Mouse (Mus musculus): Measurements from ENCODE around the gene Eftud2.

The Eftud2 gene

GRCm38 (mm10) chr11:102880585-102881313 lies at the start of gene Eftud2, which contains the start of gene Ccdc103:
Gene Eftud2, minus strand, starts transcription at chr11:102880985.
Gene Ccdc103, plus strand, starts transcription at chr11:102881204.
- peak; percentile 94 for DNase-seq

DNA sequence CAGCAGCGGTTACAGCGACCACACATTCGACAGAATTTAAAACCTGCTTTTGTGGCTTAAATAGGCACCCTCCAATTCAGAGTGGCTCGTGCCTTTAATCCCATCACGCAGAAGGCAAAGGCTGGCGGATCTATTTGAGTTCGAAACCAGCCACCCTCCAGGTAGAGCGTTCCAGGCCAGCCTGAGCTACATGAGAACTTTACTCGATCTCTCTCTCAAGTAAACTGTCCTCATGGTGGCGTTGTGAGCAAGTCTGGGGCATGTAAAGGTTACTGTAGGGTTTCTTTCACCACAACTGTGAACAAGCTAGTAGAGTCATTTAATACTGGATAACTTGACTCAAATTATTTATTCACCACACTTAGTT lies 44.5 kb upstream of the Eftud2 start:
- DNase-seq, result peak; percentile 58

- DNase-seq, result peak; percentile 98
Observed at GRCm38 (mm10) chr11:102924557-102925350, 44.0 kb upstream of the Eftud2 start, which contains the start of gene Kif18b. Gene Kif18b, minus strand, starts transcription at chr11:102925124.

DNA sequence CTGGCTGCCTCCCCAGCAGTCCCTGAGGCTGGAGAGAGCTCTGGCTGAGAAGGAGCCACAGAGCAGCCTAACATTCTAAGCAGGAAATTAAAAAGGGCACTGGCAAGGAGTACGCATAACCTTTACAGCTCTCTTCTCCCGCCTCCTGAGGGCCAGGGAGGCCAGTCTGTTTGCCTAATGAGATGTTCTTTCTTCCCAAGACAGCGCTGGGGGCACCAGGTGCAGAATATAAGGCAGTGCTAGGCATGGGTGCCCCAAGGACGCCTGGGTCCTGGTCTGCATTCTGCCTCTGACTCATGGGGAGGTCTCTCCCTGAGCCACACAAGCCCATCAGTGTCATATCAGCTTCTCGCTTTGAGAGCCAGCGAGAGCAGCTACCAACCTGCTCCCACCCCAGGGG lies 40.7 kb upstream of the Eftud2 start:
- no peak for DNase-seq

- no peak for DNase-seq
Observed at GRCm38 (mm10) chr11:102918077-102918476, 37.3 kb upstream of the Eftud2 start.

- no peak for DNase-seq
Observed at GRCm38 (mm10) chr11:102915380-102915779, 34.6 kb upstream of the Eftud2 start.

- no peak for DNase-seq
Observed at GRCm38 (mm10) chr11:102911376-102911775, 30.6 kb upstream of the Eftud2 start.

DNA sequence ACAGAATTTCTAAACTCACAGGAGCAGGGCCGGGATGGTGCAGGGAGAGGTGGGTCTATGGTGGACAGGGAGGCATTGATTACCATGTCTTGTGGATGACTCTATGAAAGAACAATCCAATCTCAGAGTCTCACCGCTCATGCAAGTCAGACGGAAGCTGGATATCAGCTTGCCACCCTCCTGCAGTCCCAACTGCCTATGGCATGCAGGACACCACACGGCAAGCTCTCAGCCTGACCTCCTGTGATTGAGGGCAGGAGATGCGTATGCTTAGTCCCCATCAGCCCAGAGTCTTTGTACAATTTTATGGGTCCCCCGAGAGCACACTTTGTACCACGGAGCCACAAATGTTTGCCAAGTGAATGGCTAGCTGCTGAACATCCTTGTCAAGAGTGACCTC lies 22.9 kb upstream of the Eftud2 start:
- DNase-seq, result peak; percentile 2

DNA sequence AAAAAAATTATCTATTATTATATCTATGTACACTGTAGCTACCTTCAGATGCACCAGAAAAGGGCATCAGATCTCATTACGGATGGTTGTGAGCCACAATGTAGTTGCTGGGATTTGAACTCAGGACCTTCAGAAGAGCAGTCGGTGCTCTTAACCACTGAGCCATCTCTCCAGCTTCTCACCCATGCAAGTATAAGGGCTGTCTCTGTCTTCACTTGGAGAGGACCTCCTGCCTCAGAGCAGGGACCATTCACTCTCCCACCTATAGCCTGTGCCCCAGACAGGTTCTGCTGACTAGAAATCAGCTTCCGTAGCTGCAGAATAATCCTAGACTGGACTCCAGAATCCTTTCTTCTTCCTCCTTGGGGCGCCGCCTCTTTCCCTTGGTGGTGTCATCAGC lies 21.3 kb upstream of the Eftud2 start:
- DNase-seq, result no peak

GRCm38 (mm10) chr11:102901199-102901598 lies 20.4 kb upstream of the Eftud2 start:
- DNase-seq, result no peak

DNA sequence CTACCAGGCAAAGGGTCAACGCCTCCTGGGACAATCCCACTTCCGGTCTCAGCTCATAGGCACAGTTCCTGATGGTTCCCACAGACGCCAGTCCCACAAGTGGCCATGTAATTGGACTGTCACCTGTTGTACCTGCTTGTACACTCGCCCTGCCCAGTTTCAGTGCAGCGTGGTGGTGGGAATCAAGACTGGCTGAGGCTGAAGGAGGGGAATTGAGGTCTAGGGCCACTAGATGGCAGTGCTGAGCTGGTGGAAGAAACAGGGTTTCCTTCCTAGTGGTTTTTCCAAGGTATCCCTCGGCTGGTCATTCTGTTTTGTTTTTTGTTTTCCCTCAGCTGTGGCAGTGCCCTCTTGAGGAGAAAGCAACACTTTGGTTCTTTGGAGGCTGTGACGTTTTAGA lies 20.0 kb upstream of the Eftud2 start, which contains the start of gene Gfap:
Gene Gfap (minus strand): TSS at position 150 of the 400 bp plus-strand sequence.
- peak; percentile 91 for DNase-seq

DNA sequence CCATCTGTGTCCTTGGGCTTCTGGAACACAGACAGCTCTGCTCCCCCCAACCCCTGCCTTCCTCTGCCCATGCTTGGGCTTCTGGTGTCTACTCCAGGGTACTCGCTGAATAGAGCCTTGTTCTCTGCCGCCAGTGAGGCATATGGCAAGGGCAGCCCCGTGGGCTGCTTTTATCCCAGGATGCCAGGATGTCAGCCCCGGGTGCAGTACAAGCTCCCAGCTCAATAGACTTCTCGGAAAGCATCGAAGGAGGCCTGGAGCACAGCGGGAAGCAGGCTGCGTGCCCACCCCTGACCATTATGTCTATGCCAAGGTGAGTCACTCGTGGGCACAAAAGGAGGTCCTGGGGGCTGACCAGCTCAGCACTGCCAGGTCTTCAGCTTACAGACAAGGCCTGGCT lies 17.6 kb upstream of the Eftud2 start:
- DNase-seq, result no peak

DNA sequence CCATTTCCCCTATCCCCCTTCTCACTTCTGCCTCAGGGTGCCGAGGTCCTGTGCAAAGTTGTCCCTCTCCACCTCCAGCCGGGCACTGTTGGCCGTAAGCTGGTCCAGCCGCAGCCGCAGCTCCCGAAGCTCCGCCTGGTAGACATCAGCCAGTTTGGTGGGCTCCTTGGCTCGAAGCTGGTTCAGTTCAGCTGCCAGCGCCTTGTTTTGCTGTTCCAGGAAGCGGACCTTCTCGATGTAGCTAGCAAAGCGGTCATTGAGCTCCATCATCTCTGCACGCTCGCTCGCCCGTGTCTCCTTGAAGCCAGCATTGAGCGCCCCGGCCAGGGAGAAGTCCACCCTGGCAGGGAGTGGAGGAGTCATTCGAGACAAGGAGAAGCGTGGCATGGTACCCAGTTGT lies 15.9 kb upstream of the Eftud2 start:
- DNase-seq, result no peak

GRCm38 (mm10) chr11:102895779-102896178 lies 15.0 kb upstream of the Eftud2 start:
- DNase-seq, result no peak

GRCm38 (mm10) chr11:102894716-102895115 lies 13.9 kb upstream of the Eftud2 start:
- no peak for DNase-seq

DNA sequence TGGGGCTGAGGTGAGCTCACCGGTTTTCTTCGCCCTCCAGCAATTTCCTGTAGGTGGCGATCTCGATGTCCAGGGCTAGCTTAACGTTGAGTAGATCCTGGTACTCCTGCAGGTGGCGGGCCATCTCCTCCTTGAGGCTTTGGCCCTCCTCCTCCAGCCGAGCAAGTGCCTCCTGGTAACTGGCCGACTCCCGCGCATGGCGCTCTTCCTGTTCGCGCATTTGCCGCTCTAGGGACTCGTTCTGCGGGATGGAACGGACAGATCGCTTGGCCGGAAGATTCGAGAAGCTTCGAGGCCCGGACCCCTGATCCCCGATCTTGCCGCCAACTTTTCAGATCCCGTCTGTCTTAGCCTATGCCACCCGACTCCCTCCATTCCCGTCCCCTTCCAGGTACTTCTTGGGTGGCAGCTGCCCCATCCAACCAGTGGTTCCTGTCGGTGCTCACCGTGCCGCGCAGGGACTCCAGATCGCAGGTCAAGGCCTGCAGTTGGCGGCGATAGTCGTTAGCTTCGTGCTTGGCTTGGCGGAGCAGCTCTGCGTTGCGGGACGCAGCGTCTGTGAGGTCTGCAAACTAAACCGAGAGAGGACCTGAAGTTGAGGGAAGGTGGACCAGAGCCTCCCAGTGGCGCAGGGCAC lies 12.3 kb upstream of the Eftud2 start:
- DNase-seq, result peak; percentile 84

DNA sequence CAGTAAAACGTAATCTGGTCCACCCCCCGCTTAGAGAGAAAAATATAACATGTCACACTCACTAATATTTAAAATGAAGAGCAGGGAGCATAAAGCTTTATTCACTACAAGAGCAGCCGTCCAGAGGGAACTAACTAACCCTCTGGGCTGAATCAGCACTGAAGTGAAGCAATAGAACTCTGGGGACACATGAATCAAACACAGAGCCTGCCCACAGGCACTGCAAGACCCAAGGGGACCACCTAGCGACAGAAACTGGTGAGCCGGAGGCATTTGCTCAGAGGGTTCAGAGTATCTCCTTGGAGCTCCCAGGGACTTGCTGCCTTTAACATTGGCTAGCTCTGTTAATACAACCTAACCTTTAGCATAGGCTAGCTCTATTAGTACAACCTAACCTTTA lies 9.3 kb upstream of the Eftud2 start:
- DNase-seq, result no peak

DNA sequence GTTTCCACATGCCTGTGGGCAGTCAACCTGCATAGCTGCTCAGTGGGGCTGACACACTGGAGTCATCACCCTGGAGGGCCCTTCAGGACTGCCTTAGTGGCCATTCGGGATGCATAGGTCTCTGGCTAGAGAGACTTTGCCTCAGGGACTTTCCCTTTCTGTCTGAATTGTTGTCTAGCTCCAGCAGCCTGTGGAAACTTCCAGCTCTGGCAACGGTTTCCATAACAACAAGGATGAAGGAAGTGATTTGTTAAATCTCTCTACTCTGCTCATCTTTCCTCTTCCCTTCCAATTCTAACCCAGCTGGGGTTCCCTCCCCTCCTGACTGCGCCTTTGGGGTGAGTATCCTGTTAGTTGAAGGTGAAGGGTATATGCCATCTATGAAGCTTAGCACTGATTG lies 7.3 kb upstream of the Eftud2 start:
- DNase-seq, result no peak

- no peak for DNase-seq
Observed at GRCm38 (mm10) chr11:102887433-102887832, 6.6 kb upstream of the Eftud2 start.

- no peak for DNase-seq
Observed at GRCm38 (mm10) chr11:102884616-102885219, 3.9 kb upstream of the Eftud2 start, which contains the start of gene Fam187a. Gene Fam187a, plus strand, starts transcription at chr11:102885169.

DNA sequence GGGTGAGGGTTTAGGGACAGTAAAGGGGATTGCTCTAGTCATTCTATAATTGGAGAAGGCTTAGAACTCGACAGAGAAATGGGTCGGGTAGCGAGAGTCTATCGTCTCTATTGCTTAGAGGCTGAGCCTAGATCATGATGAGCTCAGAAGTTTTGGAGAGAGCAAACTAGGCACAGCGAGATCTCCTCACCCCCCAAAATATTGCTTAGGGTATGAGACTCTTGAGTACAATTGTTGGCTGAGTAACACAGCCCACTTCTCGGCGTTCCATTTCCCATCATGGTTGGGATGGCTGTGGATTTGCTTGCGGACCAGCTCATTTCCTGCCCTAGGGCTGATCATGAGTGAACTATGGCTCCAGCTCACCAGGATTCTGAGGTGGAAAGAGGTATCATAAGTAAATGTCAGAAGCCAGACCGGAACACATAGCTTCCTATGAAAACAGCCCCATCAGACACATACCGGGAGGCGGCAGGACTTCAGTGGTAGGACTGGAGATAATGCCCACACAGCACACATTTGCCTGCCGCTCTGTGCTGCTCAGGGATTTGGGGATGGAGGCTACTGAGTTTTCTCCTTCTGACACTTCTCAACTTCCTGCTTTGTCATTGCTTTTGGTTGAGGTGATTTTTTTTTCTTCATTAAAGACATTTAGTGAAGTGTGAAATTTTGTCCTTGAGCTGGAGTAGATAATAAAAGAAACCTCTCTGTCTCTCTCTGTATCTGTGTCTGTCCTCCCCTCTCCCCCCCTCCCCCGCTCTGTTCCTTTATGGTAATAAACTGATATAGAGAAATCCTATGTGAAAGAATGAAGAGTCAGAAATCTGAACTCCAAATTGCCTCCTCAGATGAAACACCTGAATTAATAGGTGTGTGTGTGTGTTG lies 771 bp upstream of the Eftud2 start:
- no peak for DNase-seq

GRCm38 (mm10) chr11:102879558-102879957 lies 1.2 kb downstream of the Eftud2 start:
- DNase-seq, result no peak

All from kidney, postnatal 10 days (tissue).